Mouse (Mus musculus) embryonic facial prominence, embryonic 10.5 days (tissue): ENCODE measurements at regions not wholly inside any gene's neighbourhood (a gene's known extent, or its start where the extent isn't known, plus 50 kb on each side); places are given as distances from the start of the nearest gene placed in this dataset.

Experiments
- DNase-seq: peaks from one replicate; pipeline ENCODE4 v3.0.0-alpha.2; 2017; ENCODE audit warnings: low spot score
- H3K27ac ChIP-seq: fragments of 300-500 bp; sonication (generic); replicated peaks from 2 replicates; pipeline ENCODE4 v1.5.1; 2016; ENCODE audit warnings: mild to moderate bottlenecking
- H3K27me3 ChIP-seq: fragments of 300-500 bp; sonication (generic); replicated peaks from 2 replicates; pipeline ENCODE4 v1.6.1; 2016; ENCODE audit warnings: low read depth, mild to moderate bottlenecking; ENCODE audit not compliant: poor library complexity, severe bottlenecking
- H3K36me3 ChIP-seq: fragments of 300-500 bp; sonication (generic); replicated peaks from 2 replicates; pipeline ENCODE4 v1.6.1; 2016; ENCODE audit warnings: mild to moderate bottlenecking, moderate library complexity
- H3K4me1 ChIP-seq: fragments of 300-500 bp; sonication (generic); 2 replicates; pipeline ENCODE4 v1.6.1; 2016
- H3K4me3 ChIP-seq: fragments of 300-500 bp; sonication (generic); 2 replicates; pipeline ENCODE4 v1.5.1; 2016; ENCODE audit warnings: mild to moderate bottlenecking, moderate library complexity
- H3K9me3 ChIP-seq: fragments of 300-500 bp; sonication (generic); 2 replicates; pipeline ENCODE4 v1.6.1; 2016; ENCODE audit warnings: mild to moderate bottlenecking
- WGBS: fragments of 180-500 bp; shearing (Covaris S2); methylation state at CpG from one replicate; pipeline ENCODE4 v1.1.7; 2016; 5-methylcytosine and 5-hydroxymethylcytosine counted together

DNA sequence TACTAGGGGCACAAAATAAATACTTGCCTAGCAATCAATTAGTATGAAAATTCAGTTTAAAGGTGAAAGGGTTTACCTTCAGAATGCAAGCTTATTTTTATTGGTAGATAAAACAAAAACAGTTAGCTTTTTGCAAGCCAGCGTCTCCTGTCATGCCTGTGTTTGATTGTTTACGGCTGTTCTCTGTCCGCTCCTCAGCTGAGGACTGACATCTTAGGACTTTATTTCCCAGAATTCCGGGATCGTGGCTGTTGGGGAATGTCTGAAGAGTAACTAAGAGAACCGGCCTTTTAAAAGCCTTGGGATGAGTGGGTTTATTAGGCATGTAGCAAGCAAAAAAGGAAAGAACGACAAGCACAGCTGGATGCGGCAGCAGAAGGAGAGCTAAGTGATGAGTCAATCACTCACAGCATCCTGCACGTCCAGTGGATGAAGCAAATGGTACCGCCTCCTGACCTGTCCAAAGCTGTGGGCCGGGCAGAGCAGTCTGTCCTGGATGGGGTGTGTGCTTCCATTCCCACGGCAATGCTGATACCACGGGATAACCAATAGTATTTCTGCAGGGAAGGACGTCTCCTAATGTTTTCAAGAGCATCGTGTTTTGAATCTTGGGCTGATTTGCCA is 990.9 kb downstream of the Adgrl2 start:
- 79% methylated on average over 15 of the region's 15 CpGs for WGBS
- H3K4me3 ChIP-seq = no peak overlapping the region
- peaks cover 8% of the 10 kb centered on the region; the same call in 1 of the 2 replicates for H3K4me1 ChIP-seq
- DNase-seq = no peak
- H3K9me3 ChIP-seq = no peaks in the 10 kb centered on the region
- H3K27me3 ChIP-seq = no peaks in the 10 kb centered on the region
- no peaks in the 10 kb centered on the region for H3K36me3 ChIP-seq
- no peak overlapping the region for H3K27ac ChIP-seq

DNA sequence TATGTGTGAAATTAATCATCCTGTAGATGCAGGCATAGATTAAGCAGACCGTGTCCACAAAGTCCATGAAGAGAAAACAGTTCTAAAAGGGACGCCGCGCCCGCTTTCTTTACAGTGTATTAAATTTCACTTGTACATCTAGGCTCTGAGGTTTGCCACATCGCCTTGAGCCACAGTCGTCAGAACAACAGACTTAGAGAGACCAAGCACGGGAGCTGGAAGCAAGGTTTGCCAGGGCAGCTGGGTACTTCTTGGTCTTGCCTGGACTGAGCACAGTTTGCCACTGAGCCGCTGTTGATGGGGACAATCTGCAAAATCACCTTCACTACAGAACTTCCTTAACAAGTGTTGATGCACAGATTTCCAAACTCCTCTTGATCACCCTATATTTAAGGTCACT is 998.6 kb downstream of the Adgrl2 start:
- Histone ChIP-seq H3K36me3 (no peaks in the 10 kb centered on the region), H3K27ac (no peak overlapping the region), H3K4me3 (no peak overlapping the region), H3K4me1 (peaks cover 18% of the 10 kb centered on the region), H3K9me3 (no peaks in the 10 kb centered on the region), H3K27me3 (no peaks in the 10 kb centered on the region)
- WGBS = 68% methylated on average over 9 of the region's 9 CpGs
- no peak for DNase-seq

GRCm38 (mm10) chr3:147990831-147991230 is 999.5 kb downstream of the Adgrl2 start:
- DNase-seq = peak; percentile 9

DNA sequence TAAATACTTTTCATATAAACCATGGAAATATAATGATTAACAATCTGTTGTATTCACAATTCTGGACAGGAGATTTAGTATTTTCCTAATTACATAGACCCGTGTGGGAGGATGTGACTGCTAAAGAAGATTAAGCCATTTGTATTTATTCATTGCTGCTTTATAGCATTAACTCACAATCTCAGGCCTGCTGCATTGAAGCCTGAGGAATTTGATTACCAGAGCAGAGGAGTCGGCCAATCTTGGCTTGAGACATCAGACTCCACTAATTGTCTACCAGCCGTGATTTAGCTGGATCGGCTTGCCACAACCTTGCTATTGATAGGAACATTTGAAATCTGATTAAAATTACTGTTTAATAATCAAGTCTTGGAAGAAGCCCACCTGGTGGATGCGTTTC is 1007.5 kb downstream of the Adgrl2 start:
- Histone ChIP-seq H3K4me3 (no peak overlapping the region), H3K36me3 (no peaks in the 10 kb centered on the region), H3K9me3 (no peaks in the 10 kb centered on the region), H3K4me1 (0 out of 2 replicates have a peak, but pooled peaks cover 5% of the 10 kb centered on the region), H3K27ac (no peak overlapping the region), H3K27me3 (no peaks in the 10 kb centered on the region)
- 73% methylated on average over 5 of the region's 5 CpGs for WGBS
- DNase-seq = no peak

More at GRCm38 (mm10) chr3:147990831-147991230, 999.5 kb downstream of the Adgrl2 start:
- no peaks in the 10 kb centered on the region for H3K27me3 ChIP-seq
- H3K4me3 ChIP-seq = peak overlapping the region; percentile 33; the same call in 1 of the 2 replicates
- H3K9me3 ChIP-seq = no peaks in the 10 kb centered on the region
- H3K36me3 ChIP-seq = no peaks in the 10 kb centered on the region
- H3K27ac ChIP-seq = peak overlapping the region; percentile 52; the same call in 1 of the 2 replicates
- WGBS = 52% methylated on average over 10 of the region's 10 CpGs
- H3K4me1 ChIP-seq = peaks cover 18% of the 10 kb centered on the region

- no peak overlapping the region for H3K4me3 ChIP-seq
- no peak for DNase-seq
- H3K27me3 ChIP-seq = no peaks in the 10 kb centered on the region
- WGBS = 76% methylated on average over 4 of the region's 4 CpGs
- 0 out of 2 replicates have a peak, but pooled peaks cover 5% of the 10 kb centered on the region for H3K4me1 ChIP-seq
- no peaks in the 10 kb centered on the region for H3K36me3 ChIP-seq
- H3K9me3 ChIP-seq = no peaks in the 10 kb centered on the region
- H3K27ac ChIP-seq = no peak overlapping the region
Measured at GRCm38 (mm10) chr3:147981621-147982020, 1008.7 kb downstream of the Adgrl2 start.

- no peak for DNase-seq
- no peaks in the 10 kb centered on the region for H3K9me3 ChIP-seq
- H3K36me3 ChIP-seq = no peaks in the 10 kb centered on the region
- H3K4me3 ChIP-seq = no peak overlapping the region
- H3K27me3 ChIP-seq = no peaks in the 10 kb centered on the region
- H3K27ac ChIP-seq = no peak overlapping the region
- H3K4me1 ChIP-seq = peaks cover 6% of the 10 kb centered on the region; the same call in 1 of the 2 replicates
- 92% methylated on average over 3 of the region's 3 CpGs for WGBS
Measured at GRCm38 (mm10) chr3:147976579-147976978, 1013.8 kb downstream of the Adgrl2 start.

GRCm38 (mm10) chr3:147976069-147976468 is 1014.3 kb downstream of the Adgrl2 start:
- no peaks in the 10 kb centered on the region for H3K9me3 ChIP-seq
- no peak for DNase-seq
- no peaks in the 10 kb centered on the region for H3K36me3 ChIP-seq
- peaks cover 6% of the 10 kb centered on the region; the same call in 1 of the 2 replicates for H3K4me1 ChIP-seq
- H3K27me3 ChIP-seq = no peaks in the 10 kb centered on the region
- 92% methylated on average over 6 of the region's 6 CpGs for WGBS
- H3K4me3 ChIP-seq = no peak overlapping the region
- H3K27ac ChIP-seq = no peak overlapping the region

DNA sequence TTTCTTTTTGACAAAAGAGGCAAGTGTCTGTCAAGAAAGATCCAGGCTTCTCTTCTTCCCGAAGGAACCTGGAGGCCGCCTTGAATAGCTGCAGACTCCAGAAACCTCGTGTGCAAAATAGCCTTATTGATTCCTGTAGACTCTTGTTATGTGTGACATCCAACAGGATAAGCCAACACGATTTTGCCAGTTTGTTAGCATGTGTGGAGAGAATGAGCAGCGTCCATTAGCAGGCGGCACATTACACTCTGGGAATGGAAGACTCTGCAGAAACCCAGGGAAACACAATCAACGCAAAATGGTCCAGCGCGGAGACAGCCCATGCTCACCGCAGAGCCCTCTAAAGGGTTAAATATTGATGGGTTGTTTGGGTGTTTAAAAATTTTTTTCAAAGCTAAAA is 1014.9 kb downstream of the Adgrl2 start:
- H3K4me3 ChIP-seq = no peak overlapping the region
- no peaks in the 10 kb centered on the region for H3K27me3 ChIP-seq
- 85% methylated on average over 10 of the region's 10 CpGs for WGBS
- no peak for DNase-seq
- no peaks in the 10 kb centered on the region for H3K36me3 ChIP-seq
- no peaks in the 10 kb centered on the region for H3K9me3 ChIP-seq
- no peak overlapping the region for H3K27ac ChIP-seq
- peaks cover 6% of the 10 kb centered on the region; the same call in 1 of the 2 replicates for H3K4me1 ChIP-seq

GRCm38 (mm10) chr3:147974515-147974914 is 1015.8 kb downstream of the Adgrl2 start:
- peaks cover 6% of the 10 kb centered on the region; the same call in 1 of the 2 replicates for H3K4me1 ChIP-seq
- no peak for DNase-seq
- H3K27ac ChIP-seq = no peak overlapping the region; the same call in 1 of the 2 replicates
- H3K4me3 ChIP-seq = no peak overlapping the region
- H3K27me3 ChIP-seq = no peaks in the 10 kb centered on the region
- H3K9me3 ChIP-seq = no peaks in the 10 kb centered on the region
- H3K36me3 ChIP-seq = no peaks in the 10 kb centered on the region
- 55% methylated on average over 8 of the region's 8 CpGs for WGBS

GRCm38 (mm10) chr3:147968271-147968670 is 1022.1 kb downstream of the Adgrl2 start:
- peak; percentile 7 for DNase-seq
- Histone ChIP-seq H3K27ac (no peak overlapping the region), H3K9me3 (no peaks in the 10 kb centered on the region), H3K4me1 (peaks cover 30% of the 10 kb centered on the region), H3K27me3 (no peaks in the 10 kb centered on the region; the same call in 1 of the 2 replicates), H3K4me3 (no peak overlapping the region), H3K36me3 (no peaks in the 10 kb centered on the region)
- 79% methylated on average over 11 of the region's 11 CpGs for WGBS

DNA sequence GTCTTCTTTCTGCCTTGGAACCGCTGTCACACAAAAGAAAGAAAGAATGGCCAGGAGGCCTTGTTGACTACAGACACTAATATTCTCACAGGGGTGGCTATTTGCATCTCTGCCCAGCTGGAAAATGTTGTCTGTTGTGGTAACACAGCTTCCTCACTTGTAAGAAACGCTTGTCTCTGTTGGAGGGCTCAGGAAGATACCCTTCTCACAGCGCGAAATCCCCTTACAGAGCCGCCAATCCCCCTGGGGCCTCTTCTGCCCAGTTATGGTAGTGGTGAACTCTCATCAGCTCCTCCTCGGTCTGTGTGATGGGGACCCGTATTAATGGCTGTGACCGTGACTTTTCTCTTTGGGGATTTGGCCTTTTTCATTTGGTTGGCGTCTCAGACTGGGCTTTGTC is 1022.5 kb downstream of the Adgrl2 start:
- Histone ChIP-seq H3K4me3 (no peak overlapping the region), H3K9me3 (no peaks in the 10 kb centered on the region), H3K36me3 (no peaks in the 10 kb centered on the region), H3K27me3 (no peaks in the 10 kb centered on the region; the same call in 1 of the 2 replicates), H3K4me1 (peaks cover 30% of the 10 kb centered on the region), H3K27ac (0 out of 2 replicates have a peak overlapping the region, but pooled peaks have one; percentile 40)
- 25% methylated on average over 9 of the region's 9 CpGs for WGBS
- no peak for DNase-seq

DNA sequence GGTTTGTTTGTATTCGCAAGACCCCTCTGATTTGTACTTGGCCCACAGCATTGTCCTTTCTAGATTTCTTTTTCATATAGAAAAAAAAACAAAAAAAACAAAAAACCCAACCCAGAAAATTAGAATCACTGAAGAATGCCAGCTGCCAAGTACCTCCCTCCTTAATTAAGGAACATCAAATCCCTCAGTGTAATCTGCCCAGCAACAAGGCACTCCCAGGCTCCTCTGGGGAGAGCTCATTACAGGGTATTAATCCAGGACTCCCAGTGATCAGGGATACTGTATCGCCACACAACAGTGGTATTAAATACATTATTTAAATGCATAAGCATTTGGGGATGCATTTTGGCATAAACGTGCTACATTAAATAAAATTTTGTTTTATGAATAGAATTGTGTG is 1023.1 kb downstream of the Adgrl2 start:
- Histone ChIP-seq H3K4me1 (peaks cover 30% of the 10 kb centered on the region), H3K36me3 (no peaks in the 10 kb centered on the region), H3K4me3 (no peak overlapping the region), H3K27me3 (no peaks in the 10 kb centered on the region; the same call in 1 of the 2 replicates), H3K9me3 (no peaks in the 10 kb centered on the region), H3K27ac (no peak overlapping the region)
- 74% methylated on average over 3 of the region's 3 CpGs for WGBS
- peak; percentile 6 for DNase-seq

DNA sequence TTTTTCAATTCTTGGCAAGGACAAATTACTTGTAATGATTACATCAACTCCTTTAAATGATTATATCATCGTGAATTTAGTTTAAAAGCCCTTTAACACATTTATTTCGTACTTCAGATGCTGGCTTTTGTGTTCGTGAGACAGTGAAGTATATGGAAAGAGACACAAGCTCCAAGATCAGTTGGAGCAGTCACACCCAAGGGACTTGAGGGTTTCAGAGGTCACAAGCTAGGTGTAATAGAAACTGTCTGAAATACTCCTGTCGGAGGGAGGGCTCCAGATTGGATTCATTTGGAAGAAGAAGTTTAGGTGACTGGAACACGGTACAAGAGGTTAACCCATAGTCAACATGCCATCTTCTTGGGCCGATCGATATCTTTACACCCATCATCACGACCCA is 1023.5 kb downstream of the Adgrl2 start:
- no peak overlapping the region for H3K4me3 ChIP-seq
- H3K9me3 ChIP-seq = no peaks in the 10 kb centered on the region
- H3K4me1 ChIP-seq = peaks cover 30% of the 10 kb centered on the region
- H3K36me3 ChIP-seq = no peaks in the 10 kb centered on the region
- H3K27me3 ChIP-seq = no peaks in the 10 kb centered on the region; the same call in 1 of the 2 replicates
- peak; percentile 15 for DNase-seq
- WGBS = 67% methylated on average over 8 of the region's 8 CpGs
- H3K27ac ChIP-seq = no peak overlapping the region
